Mouse (Mus musculus): ENCODE data around the gene Spata17. TPM values are rescaled to one million over a fixed set of nuclear protein-coding genes. Genes with fewer than 3 reads are reported as not detected.

Gene Spata17
- polyA plus RNA-seq, 1 experiment from 2014 or later: 1.2 TPM

DNA sequence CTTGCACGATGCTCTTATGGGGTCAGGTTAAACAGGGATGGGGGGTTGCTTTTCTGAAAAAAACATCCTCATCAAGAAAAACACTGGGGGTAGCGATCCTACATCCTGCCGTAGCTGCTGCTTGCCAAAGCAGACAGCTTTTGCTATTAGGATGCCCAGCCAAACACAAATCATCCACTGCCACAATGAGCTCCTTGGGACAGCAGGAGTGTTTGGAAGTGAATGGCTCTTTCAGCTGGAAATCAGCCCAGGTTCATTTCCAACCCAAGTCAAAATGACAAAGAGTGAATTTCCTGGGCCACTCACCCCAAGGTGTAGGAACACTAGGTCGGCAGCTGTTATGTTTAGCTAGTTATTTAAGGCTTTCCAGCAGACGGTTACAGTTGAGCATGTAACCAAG is 162.7 kb downstream of the Spata17 start:
- DNase-seq: peak; percentile 4

DNA sequence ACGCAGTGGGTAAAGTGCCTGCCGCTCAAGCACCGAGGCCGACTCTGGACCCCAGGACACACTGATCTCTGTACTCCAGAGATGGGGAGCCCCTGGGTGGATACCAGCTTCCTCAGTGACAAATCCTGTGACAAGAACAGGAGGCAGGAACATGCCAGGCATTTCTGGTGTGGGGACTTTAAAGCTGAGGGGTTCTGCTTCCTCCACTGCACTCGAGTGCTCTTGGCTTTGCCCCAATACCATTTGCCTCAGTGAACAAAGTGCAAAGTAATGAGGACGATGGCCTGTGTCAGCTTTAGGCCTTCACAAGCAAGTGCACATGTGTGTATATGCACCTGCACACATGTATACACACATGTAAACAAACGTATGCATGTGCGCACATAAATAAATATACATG is 164.0 kb downstream of the Spata17 start:
- WGBS: 93% methylated on average over 8 of the region's 8 CpGs

More for the DNA sequence above, 162.7 kb downstream of the Spata17 start:
- Histone ChIP-seq H3K27me3 (ENCODE audit: control insufficient read depth, insufficient read depth, low read length) (no peaks in the 10 kb centered on the region), H3K4me3 (replicated peaks; ENCODE audit: low read depth, low read length) (no peak overlapping the region), H3K4me1 (ENCODE audit: control insufficient read depth, insufficient read depth, low read length) (no peaks in the 10 kb centered on the region), H3K9ac (replicated peaks; ENCODE audit: low read length) (no peak overlapping the region), H3K4me2 (ENCODE audit: low read length) (no peak overlapping the region), H3K36me3 (ENCODE audit: control insufficient read depth, insufficient read depth, low read length) (no peaks in the 10 kb centered on the region), H3K27ac (replicated peaks; ENCODE audit: low read depth, low read length) (no peak overlapping the region), H3K9me3 (ENCODE audit: control insufficient read depth, low read length) (no peaks in the 10 kb centered on the region)
- no peak for ATAC-seq (ENCODE audit: low FRiP score, low TSS enrichment)
- WGBS: 74% methylated on average over 5 of the region's 5 CpGs

DNA sequence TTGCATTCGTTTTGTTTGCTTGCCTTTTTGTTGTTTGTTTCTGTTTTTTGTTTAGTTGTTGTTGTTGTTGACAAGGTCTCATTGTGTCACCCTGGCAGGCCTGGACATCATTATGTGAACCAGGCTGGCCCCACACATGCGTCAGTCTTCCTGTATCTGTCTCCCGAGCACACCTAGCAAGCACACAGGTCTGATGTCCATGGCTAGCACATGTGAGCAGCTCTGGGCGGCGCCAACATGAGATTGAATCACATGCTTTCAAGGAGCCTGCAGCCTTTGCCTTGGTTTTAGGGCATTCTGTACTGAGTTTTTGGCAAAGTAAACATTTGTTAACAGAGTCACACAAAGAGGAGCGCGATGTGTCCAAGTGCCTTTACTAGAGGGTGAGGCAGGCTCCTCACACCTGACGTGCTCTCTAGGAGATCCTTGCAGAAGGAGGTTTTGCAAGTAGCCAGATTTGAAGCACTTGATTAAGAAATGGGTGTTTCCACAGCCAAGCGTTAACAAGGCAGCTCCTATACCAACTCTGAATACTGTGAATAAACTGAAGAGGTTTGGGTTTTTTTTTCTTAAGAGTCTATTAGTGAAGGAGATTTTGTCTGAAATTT is 166.5 kb downstream of the Spata17 start:
- Histone ChIP-seq H3K27me3 (ENCODE audit: control insufficient read depth, insufficient read depth, low read length) (no peaks in the 10 kb centered on the region), H3K9me3 (ENCODE audit: control insufficient read depth, low read length) (no peaks in the 10 kb centered on the region), H3K9ac (replicated peaks; ENCODE audit: low read length) (no peak overlapping the region), H3K27ac (replicated peaks; ENCODE audit: low read depth, low read length) (no peak overlapping the region), H3K36me3 (ENCODE audit: control insufficient read depth, insufficient read depth, low read length) (no peaks in the 10 kb centered on the region), H3K4me1 (ENCODE audit: control insufficient read depth, insufficient read depth, low read length) (no peaks in the 10 kb centered on the region), H3K4me3 (replicated peaks; ENCODE audit: low read depth, low read length) (no peak overlapping the region), H3K4me2 (ENCODE audit: low read length) (no peak overlapping the region)
- no peak for ATAC-seq (ENCODE audit: low FRiP score, low TSS enrichment)
- no peak for DNase-seq
- 94% methylated on average over 9 of the region's 9 CpGs for WGBS

More for the DNA sequence above, 164.0 kb downstream of the Spata17 start:
- no peak for DNase-seq
- Histone ChIP-seq H3K9me3 (ENCODE audit: control insufficient read depth, low read length) (no peaks in the 10 kb centered on the region), H3K27me3 (ENCODE audit: control insufficient read depth, insufficient read depth, low read length) (no peaks in the 10 kb centered on the region), H3K36me3 (ENCODE audit: control insufficient read depth, insufficient read depth, low read length) (no peaks in the 10 kb centered on the region), H3K9ac (replicated peaks; ENCODE audit: low read length) (no peak overlapping the region), H3K4me3 (replicated peaks; ENCODE audit: low read depth, low read length) (no peak overlapping the region), H3K27ac (replicated peaks; ENCODE audit: low read depth, low read length) (no peak overlapping the region), H3K4me1 (ENCODE audit: control insufficient read depth, insufficient read depth, low read length) (no peaks in the 10 kb centered on the region), H3K4me2 (ENCODE audit: low read length) (no peak overlapping the region)
- no peak for ATAC-seq (ENCODE audit: low FRiP score, low TSS enrichment)

DNA sequence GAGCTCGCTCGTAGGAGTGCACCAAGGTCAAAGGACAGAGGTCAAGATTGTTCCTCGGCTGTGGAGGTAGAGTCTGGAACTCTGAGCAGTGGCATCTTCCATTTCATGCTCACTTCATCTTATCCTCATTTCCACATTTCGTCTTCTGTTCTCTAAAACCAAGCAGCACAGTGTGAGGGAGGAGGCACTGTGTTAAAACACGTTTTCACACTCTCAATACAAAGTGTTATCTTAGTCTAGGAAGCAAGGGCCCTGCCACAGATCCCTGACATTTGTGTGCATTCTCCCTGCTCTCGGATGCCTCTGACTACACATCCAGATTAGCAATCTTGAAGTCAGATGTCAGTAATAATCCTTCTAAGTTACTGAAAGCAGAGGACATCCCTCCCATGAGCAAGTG is 170.5 kb downstream of the Spata17 start:
- Histone ChIP-seq H3K4me3 (replicated peaks; ENCODE audit: low read depth, low read length) (no peak overlapping the region), H3K9ac (replicated peaks; ENCODE audit: low read length) (no peak overlapping the region), H3K36me3 (ENCODE audit: control insufficient read depth, insufficient read depth, low read length) (no peaks in the 10 kb centered on the region), H3K27me3 (ENCODE audit: control insufficient read depth, insufficient read depth, low read length) (no peaks in the 10 kb centered on the region), H3K9me3 (ENCODE audit: control insufficient read depth, low read length) (no peaks in the 10 kb centered on the region), H3K4me2 (ENCODE audit: low read length) (no peak overlapping the region), H3K27ac (replicated peaks; ENCODE audit: low read depth, low read length) (no peak overlapping the region), H3K4me1 (ENCODE audit: control insufficient read depth, insufficient read depth, low read length) (no peaks in the 10 kb centered on the region)
- ATAC-seq (ENCODE audit: low FRiP score, low TSS enrichment) (no peak), DNase-seq (no peak)
- WGBS: 66% methylated on average over 6 of the region's 6 CpGs

DNA sequence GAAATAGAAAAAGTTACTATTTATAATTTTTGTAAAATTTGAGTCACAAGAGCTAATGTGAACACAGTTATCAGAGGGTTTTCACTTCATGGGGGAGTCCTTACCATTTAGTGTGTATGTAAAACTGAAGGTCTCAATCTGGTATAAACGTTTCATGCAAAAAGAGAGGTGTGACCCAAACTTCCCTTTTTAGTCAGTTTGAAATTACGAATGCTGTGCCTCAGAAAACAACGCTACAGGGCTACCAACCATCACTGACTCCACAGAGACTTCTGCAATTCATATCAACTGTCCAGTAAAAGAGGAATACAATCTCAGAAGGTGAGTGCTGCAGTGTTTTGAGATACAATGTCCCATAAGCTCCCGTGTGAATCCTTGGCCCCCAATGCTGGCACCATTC is 175.5 kb downstream of the Spata17 start:
- no peak for DNase-seq
- no peak overlapping the region for H3K27ac ChIP-seq (replicated peaks; ENCODE audit: low read depth, low read length)
- 87% methylated on average over 4 of the region's 4 CpGs for WGBS
- no peaks in the 10 kb centered on the region for H3K27me3 ChIP-seq (ENCODE audit: control insufficient read depth, insufficient read depth, low read length)
- H3K9ac ChIP-seq (replicated peaks; ENCODE audit: low read length): no peak overlapping the region
- no peaks in the 10 kb centered on the region for H3K9me3 ChIP-seq (ENCODE audit: control insufficient read depth, low read length)
- ATAC-seq (ENCODE audit: low FRiP score, low TSS enrichment): no peak
- H3K4me3 ChIP-seq (replicated peaks; ENCODE audit: low read depth, low read length): no peak overlapping the region
- no peaks in the 10 kb centered on the region for H3K36me3 ChIP-seq (ENCODE audit: control insufficient read depth, insufficient read depth, low read length)
- H3K4me1 ChIP-seq (ENCODE audit: control insufficient read depth, insufficient read depth, low read length): no peaks in the 10 kb centered on the region
- H3K4me2 ChIP-seq (ENCODE audit: low read length): no peak overlapping the region

DNA sequence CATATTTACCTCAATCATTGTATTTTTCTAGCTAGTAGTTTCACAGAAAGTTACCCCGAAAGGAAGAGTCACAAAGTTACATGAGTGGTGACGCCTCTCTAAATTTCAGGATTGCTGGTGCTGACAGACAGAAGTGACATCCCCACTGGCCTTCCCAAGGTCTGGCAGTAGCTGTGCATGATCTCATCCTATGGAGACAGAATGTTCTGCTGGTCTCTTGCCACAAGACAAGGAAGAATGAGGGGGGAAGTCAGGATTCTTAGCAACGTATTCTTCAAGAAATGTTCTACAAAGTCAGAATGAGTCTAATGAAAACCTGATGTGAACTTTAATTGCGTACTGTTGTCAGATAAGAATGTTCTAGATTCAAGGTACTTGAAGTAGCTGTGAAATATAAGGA is 179.5 kb downstream of the Spata17 start:
- H3K4me2 ChIP-seq (ENCODE audit: low read length): no peak overlapping the region
- H3K9me3 ChIP-seq (ENCODE audit: control insufficient read depth, low read length): no peaks in the 10 kb centered on the region
- no peaks in the 10 kb centered on the region for H3K4me1 ChIP-seq (ENCODE audit: control insufficient read depth, insufficient read depth, low read length)
- H3K4me3 ChIP-seq (replicated peaks; ENCODE audit: low read depth, low read length): no peak overlapping the region
- WGBS: 95% methylated on average over 4 of the region's 4 CpGs
- DNase-seq (no peak), ATAC-seq (ENCODE audit: low FRiP score, low TSS enrichment) (no peak)
- H3K27me3 ChIP-seq (ENCODE audit: control insufficient read depth, insufficient read depth, low read length): no peaks in the 10 kb centered on the region
- H3K27ac ChIP-seq (replicated peaks; ENCODE audit: low read depth, low read length): no peak overlapping the region
- H3K9ac ChIP-seq (replicated peaks; ENCODE audit: low read length): no peak overlapping the region
- H3K36me3 ChIP-seq (ENCODE audit: control insufficient read depth, insufficient read depth, low read length): no peaks in the 10 kb centered on the region

DNA sequence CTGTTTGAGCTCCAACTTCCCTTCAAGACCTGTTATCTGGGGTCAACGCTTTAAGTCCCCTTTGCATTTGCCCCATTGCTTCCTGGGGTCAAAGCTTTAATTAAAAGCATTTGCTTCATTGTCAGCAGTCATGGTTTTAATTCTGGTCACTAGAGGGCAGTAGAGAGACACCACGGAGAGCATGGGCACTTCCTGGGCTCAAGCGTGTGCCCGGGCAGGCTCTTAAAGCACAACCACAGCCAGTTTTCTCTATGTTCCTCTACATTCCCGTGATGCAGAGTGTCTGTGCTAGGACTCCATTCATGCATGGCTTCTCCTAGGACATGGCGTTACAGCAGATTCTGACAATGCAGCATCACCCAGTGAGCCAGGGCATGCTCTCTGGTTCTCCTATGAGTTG is 183.5 kb downstream of the Spata17 start:
- Histone ChIP-seq H3K4me1 (ENCODE audit: control insufficient read depth, insufficient read depth, low read length) (no peaks in the 10 kb centered on the region), H3K4me2 (ENCODE audit: low read length) (no peak overlapping the region), H3K9me3 (ENCODE audit: control insufficient read depth, low read length) (no peaks in the 10 kb centered on the region), H3K27me3 (ENCODE audit: control insufficient read depth, insufficient read depth, low read length) (no peaks in the 10 kb centered on the region), H3K27ac (replicated peaks; ENCODE audit: low read depth, low read length) (no peak overlapping the region), H3K36me3 (ENCODE audit: control insufficient read depth, insufficient read depth, low read length) (no peaks in the 10 kb centered on the region), H3K9ac (replicated peaks; ENCODE audit: low read length) (no peak overlapping the region), H3K4me3 (replicated peaks; ENCODE audit: low read depth, low read length) (no peak overlapping the region)
- ATAC-seq (ENCODE audit: low FRiP score, low TSS enrichment): no peak
- 50% methylated on average over 6 of the region's 6 CpGs for WGBS
- peak; percentile 79 for DNase-seq

DNA sequence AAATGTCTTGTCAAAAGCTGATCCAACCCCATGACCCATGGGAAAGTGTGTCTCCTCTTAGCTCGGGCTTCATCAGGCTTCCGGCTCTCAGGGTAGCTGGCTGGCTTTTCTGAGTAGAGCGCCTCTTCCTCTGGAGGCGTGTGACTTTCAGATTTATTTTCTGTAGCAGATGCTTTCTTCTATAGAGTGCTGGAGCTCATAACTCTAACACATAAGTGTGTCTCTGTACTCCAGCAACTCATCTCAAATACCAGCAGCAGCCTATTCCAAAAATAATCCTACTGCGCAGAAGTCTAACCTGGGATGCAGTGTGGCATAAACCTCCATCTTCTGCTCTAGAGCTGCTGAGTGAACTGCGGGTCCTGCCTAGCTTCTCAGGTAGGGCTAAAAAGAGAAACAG is 186.4 kb downstream of the Spata17 start:
- Histone ChIP-seq H3K27ac (replicated peaks; ENCODE audit: low read depth, low read length) (no peak overlapping the region), H3K27me3 (ENCODE audit: control insufficient read depth, insufficient read depth, low read length) (no peaks in the 10 kb centered on the region), H3K36me3 (ENCODE audit: control insufficient read depth, insufficient read depth, low read length) (no peaks in the 10 kb centered on the region), H3K4me2 (ENCODE audit: low read length) (no peak overlapping the region), H3K4me1 (ENCODE audit: control insufficient read depth, insufficient read depth, low read length) (no peaks in the 10 kb centered on the region), H3K9me3 (ENCODE audit: control insufficient read depth, low read length) (no peaks in the 10 kb centered on the region), H3K9ac (replicated peaks; ENCODE audit: low read length) (no peak overlapping the region), H3K4me3 (replicated peaks; ENCODE audit: low read depth, low read length) (no peak overlapping the region)
- DNase-seq: no peak
- ATAC-seq (ENCODE audit: low FRiP score, low TSS enrichment): no peak
- WGBS: 95% methylated on average over 6 of the region's 6 CpGs

DNA sequence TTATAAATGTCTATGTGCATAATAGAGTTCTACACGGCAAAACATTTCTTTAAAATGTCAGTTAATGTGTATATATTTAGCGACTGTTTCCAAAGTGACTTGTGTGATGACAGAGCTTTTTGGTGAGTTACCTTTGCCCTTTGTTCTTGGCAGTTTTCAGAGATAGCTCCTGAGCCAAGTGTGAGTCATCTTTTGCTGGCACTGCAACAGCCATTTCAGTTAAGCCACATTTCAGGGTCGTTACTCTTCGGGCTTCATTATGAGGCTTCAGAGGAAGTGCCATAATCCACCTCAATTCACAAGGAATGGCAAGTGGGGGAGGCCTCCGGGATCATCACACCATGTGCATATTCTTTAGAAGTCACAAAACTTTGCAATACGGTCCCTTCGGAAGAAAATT is 195.3 kb downstream of the Spata17 start:
- H3K4me2 ChIP-seq (ENCODE audit: low read length): no peak overlapping the region
- no peaks in the 10 kb centered on the region for H3K4me1 ChIP-seq (ENCODE audit: control insufficient read depth, insufficient read depth, low read length)
- 92% methylated on average over 7 of the region's 7 CpGs for WGBS
- H3K36me3 ChIP-seq (ENCODE audit: control insufficient read depth, insufficient read depth, low read length): no peaks in the 10 kb centered on the region
- no peak overlapping the region for H3K4me3 ChIP-seq (replicated peaks; ENCODE audit: low read depth, low read length)
- no peaks in the 10 kb centered on the region for H3K27me3 ChIP-seq (ENCODE audit: control insufficient read depth, insufficient read depth, low read length)
- H3K9me3 ChIP-seq (ENCODE audit: control insufficient read depth, low read length): no peaks in the 10 kb centered on the region
- H3K9ac ChIP-seq (replicated peaks; ENCODE audit: low read length): no peak overlapping the region
- H3K27ac ChIP-seq (replicated peaks; ENCODE audit: low read depth, low read length): no peak overlapping the region
- DNase-seq (no peak), ATAC-seq (ENCODE audit: low FRiP score, low TSS enrichment) (no peak)

Measured in midbrain, embryonic 14.5 days (tissue).